Mouse (Mus musculus): ENCODE measurements around the gene Setd4. TPM values are rescaled to one million over a fixed set of nuclear protein-coding genes. Genes with fewer than 3 reads are reported as not detected.
A peak's percentile ranks its signal among the peaks of the same experiment; 100 is the strongest.

Gene Setd4
- total RNA-seq, 2 experiments from 2014 or later: 1.2 TPM; not detected in 1

DNA sequence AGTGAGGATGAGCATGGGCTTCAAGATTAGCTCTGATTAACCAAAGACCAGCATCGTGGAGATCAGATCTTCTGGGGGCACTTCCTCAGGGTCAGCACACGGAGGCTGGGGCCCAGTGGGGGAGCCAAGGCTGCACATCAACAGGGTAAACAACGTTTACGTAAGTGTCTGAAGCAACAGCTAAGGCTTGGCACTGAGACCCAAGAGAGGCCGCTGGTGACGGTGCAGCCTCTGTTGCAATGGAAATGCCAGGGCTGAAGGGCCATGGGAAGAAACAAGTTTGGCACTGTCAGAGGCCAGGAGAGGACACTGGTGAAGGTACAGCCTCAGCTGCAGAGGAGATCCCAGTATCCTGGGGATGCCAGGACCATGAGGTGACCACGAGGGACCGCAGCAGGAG lies 10.5 kb downstream of the Setd4 start:
- ATAC-seq (replicated peaks; ENCODE audit: low FRiP score, poor library complexity, severe bottlenecking): no peak

DNA sequence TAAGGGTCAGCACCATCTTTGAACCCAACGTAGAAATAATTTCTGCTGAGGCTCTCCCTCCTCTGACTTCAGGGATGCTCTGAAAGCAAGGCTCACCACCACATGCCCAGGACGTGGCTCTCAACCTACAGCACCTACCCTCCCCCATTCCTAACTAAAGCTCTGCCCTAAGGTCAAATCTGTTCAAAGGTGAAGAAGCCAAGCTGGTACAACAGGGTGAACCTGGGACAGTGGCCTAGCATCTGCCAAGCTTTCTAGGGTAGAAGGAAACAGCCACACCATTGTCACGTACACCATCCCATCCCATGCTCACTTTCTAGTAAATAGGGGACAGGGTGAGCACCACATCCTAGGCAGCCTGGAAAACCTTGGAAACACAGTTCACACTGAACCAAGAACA lies 11.2 kb downstream of the Setd4 start:
- no peak for ATAC-seq (replicated peaks; ENCODE audit: low FRiP score, poor library complexity, severe bottlenecking)

DNA sequence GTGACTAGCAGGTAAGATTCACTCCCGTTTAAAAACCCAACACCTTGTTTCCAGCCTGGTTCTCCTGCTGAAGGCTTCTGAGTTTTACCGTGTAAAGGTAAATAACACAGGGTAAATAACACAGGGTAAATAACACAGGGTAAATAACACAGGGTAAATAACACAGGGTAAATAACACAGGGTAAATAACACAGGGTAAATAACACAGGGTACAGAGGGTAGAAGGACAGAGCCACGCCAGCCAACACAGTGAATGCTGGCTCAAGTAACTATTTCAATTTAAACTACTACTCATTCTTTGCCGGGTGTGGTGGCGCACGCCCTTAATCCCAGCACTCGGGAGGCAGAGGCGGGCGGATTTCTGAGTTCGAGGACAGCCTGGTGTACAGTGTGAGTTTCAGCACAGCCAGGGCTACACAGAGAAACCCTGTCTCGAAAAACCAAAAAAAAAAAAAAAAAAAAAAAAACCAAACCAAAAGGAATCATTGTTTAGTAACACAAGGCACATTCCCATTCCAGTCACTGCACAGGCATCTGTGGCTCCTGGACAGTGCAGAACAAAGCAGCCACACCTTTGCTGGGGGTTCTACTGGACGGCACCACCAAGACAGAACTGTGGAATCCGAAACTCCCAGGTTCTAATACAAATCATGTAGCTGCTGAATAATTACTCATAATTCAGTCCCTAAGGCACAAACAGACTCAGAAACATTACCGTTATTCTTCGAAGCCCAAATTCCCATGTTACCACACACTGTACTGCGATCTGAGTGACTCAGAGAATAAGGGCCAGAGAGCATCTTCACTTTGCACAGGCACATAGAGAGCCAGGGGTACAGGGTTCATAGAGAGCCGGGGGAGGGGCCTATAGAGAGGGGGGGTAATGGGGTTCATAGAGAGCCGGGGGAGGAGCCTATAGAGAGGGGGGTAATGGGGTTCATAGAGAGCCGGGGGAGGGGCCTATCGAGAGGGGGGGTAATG lies 12.1 kb downstream of the Setd4 start:
- no peak for ATAC-seq (replicated peaks; ENCODE audit: low FRiP score, poor library complexity, severe bottlenecking)

- no peak for ATAC-seq (replicated peaks; ENCODE audit: low FRiP score, poor library complexity, severe bottlenecking)
These were observed 12.9 kb downstream of the Setd4 start for GRCm38 (mm10) chr16:93590915-93591314.

- no peak for ATAC-seq (replicated peaks; ENCODE audit: low FRiP score, poor library complexity, severe bottlenecking)
These were observed 15.6 kb downstream of the Setd4 start for GRCm38 (mm10) chr16:93588281-93588680.

DNA sequence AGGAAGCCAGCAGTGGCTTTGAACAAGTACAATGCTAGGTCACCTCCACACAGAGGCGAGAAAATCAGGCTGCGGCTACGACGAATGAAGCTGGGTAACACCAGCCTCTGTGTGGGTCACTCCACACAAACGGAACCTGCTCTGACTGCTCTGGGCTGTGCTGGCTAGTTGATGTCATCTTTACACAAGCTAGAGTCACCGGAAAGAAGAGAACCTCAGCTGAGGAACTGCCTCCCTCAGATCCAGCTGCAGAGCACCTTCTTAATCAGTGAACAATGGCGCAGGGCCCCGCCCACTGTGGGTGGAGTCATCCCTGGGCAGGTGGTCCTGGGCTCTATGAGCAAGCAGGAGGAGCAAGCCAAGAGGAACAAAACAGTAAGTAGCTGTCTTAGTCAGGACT lies 17.5 kb downstream of the Setd4 start:
- no peak for ATAC-seq (replicated peaks; ENCODE audit: low FRiP score, poor library complexity, severe bottlenecking)

DNA sequence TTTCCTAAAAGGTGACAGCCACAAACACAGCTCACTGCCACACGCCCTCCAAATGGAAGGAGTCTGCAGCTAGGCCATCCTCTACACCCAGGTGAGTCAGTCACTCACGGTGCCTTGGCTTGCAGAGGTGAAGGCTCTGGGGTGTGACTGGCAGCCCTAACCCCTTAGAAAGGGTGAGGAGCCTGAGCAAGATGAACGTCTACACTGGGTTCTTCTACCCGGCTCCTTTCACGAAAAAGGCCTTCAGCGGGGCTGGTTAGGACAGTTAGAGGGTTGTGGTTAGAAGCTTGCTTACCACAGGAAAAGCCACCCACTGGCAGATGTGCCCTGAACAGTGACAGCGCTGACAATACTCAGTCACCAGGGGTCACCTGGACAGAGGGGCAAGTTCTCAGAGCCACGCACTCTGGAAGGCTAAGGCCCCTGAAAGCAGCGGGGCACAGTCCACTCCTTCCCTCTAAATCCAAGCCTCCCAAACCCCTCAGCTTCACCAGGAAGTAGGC lies 18.1 kb downstream of the Setd4 start:
- ATAC-seq (replicated peaks; ENCODE audit: low FRiP score, poor library complexity, severe bottlenecking): no peak

- ATAC-seq (replicated peaks; ENCODE audit: low FRiP score, poor library complexity, severe bottlenecking): no peak
These were observed 18.7 kb downstream of the Setd4 start for GRCm38 (mm10) chr16:93584976-93585702.

- ATAC-seq (replicated peaks; ENCODE audit: low FRiP score, poor library complexity, severe bottlenecking): no peak
These were observed 22.7 kb downstream of the Setd4 start for GRCm38 (mm10) chr16:93581125-93581524.

GRCm38 (mm10) chr16:93578346-93579005 lies 25.4 kb downstream of the Setd4 start:
- no peak for ATAC-seq (replicated peaks; ENCODE audit: low FRiP score, poor library complexity, severe bottlenecking)

GRCm38 (mm10) chr16:93576412-93577082 lies 27.3 kb downstream of the Setd4 start:
- peak; percentile 80 for ATAC-seq (replicated peaks; ENCODE audit: low FRiP score, poor library complexity, severe bottlenecking)

GRCm38 (mm10) chr16:93575574-93575973 lies 28.3 kb downstream of the Setd4 start:
- no peak for ATAC-seq (replicated peaks; ENCODE audit: low FRiP score, poor library complexity, severe bottlenecking)

GRCm38 (mm10) chr16:93574521-93575191 lies 29.2 kb downstream of the Setd4 start:
- ATAC-seq (replicated peaks; ENCODE audit: low FRiP score, poor library complexity, severe bottlenecking): no peak

DNA sequence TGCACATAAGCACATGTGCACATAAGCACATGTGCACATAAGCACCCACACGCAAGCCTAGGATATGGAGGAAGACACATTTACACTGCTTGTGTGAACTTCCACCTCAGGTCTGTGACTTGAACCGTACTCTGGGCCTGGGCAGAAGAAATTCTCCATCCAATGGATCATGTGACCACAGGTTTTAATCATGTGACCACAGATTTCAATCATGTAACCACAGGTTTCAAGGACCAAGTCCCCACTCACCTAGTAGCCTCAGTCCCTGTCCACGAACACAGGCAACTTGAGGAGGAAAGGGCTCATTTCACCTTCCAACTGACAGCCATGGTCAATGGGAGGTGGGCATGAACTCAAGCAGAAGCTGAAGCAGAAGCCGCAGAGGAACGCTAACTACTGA lies 30.4 kb downstream of the Setd4 start:
- no peak for ATAC-seq (replicated peaks; ENCODE audit: low FRiP score, poor library complexity, severe bottlenecking)

GRCm38 (mm10) chr16:93572383-93572782 lies 31.5 kb downstream of the Setd4 start:
- ATAC-seq (replicated peaks; ENCODE audit: low FRiP score, poor library complexity, severe bottlenecking): no peak

GRCm38 (mm10) chr16:93558499-93558898 lies 45.4 kb downstream of the Setd4 start:
- no peak for ATAC-seq (replicated peaks; ENCODE audit: low FRiP score, poor library complexity, severe bottlenecking)

- ATAC-seq (replicated peaks; ENCODE audit: low FRiP score, poor library complexity, severe bottlenecking): no peak
These were observed 46.2 kb downstream of the Setd4 start for GRCm38 (mm10) chr16:93557646-93558045.

DNA sequence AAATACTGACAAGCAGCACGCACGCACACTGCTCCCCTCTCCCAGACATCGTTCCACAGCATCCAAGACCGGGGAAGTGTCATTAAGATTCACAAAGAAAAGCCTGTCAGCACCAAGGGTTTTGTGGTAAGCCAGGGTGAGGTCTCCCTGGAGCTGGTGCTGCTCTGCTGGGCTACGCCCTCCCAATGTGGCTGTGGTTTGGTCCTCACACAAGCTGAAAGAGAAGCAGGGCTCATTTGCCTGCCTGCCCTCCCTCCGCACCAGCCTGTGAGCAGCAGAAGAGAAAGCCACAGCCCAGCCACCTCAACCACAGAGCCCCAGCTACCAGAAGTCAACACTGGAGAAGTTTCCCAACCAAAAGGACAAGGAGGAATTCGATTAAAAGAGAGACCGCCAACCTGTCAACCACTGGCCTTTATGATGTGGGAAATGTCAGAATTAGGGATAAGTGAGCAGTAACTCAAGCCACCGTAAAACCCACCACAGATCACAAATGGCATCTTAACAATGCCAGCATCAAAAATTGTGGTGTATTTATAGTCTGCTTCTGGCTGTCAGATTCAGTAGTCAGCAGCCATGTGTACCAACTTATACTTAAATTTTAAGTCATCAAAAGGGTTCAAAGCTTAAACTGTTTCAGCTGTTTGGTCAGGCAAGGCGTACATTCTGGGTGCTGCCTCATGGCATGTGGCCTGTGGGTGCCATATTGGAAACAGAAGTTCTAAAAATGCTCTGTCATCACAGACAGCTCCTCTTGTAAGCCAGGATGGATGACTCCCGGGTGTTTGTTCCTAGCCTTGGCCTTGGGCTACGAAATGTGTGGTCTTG lies 51.0 kb downstream of the Setd4 start:
- no peak for ATAC-seq (replicated peaks; ENCODE audit: low FRiP score, poor library complexity, severe bottlenecking)

Measured in erythroblast, adult 5-6 weeks (primary cell).